Mouse (Mus musculus) kidney, embryonic 16.5 days (tissue): Measurements from ENCODE around the gene Maml3. TPM values are rescaled to one million over a fixed set of nuclear protein-coding genes. Genes with fewer than 3 reads are reported as not detected.
A peak's percentile ranks its signal among the peaks of the same experiment; 100 is the strongest.

ENCODE experiments used
- ATAC-seq: fragments of 200-750 bp; cut with Nextera tagmentation; 2 replicates; pipeline ENCODE4 v1.8.0; 2017; ENCODE audit warnings: moderate TSS enrichment; ENCODE audit not compliant: low FRiP score, low TSS enrichment
- H3K27ac ChIP-seq: fragments of 300-500 bp; sonication (generic); 2 replicates; pipeline ENCODE4 v1.5.1; 2014; ENCODE audit warnings: low read length
- H3K27me3 ChIP-seq: fragments of 300-500 bp; sonication (generic); 2 replicates; pipeline ENCODE4 v1.6.1; 2014; ENCODE audit warnings: low read length, control low read depth, mixed read lengths; ENCODE audit not compliant: insufficient read depth
- H3K36me3 ChIP-seq: fragments of 300-500 bp; sonication (generic); 2 replicates; pipeline ENCODE4 v1.6.1; 2014; ENCODE audit warnings: low read length, control low read depth, mixed read lengths; ENCODE audit not compliant: insufficient read depth
- H3K4me1 ChIP-seq: fragments of 300-500 bp; sonication (generic); 2 replicates; pipeline ENCODE4 v1.6.1; 2014; ENCODE audit warnings: low read length, control low read depth, mixed read lengths; ENCODE audit not compliant: insufficient read depth
- H3K4me2 ChIP-seq: fragments of 300-500 bp; sonication (generic); replicated peaks from 2 replicates; pipeline ENCODE4 v1.6.1; 2014; ENCODE audit warnings: low read depth, low read length
- H3K4me3 ChIP-seq: fragments of 300-500 bp; sonication (generic); 2 replicates; pipeline ENCODE4 v1.5.1; 2014; ENCODE audit warnings: mild to moderate bottlenecking, low read length
- H3K9ac ChIP-seq: fragments of 300-500 bp; sonication (generic); replicated peaks from 2 replicates; pipeline ENCODE4 v1.6.1; 2014; ENCODE audit warnings: low read length
- H3K9me3 ChIP-seq: fragments of 300-500 bp; sonication (generic); 2 replicates; pipeline ENCODE4 v1.6.1; 2016; ENCODE audit warnings: low read length, control low read depth
- WGBS: fragments of 180-500 bp; shearing (Covaris S2); extraction: QIAGEN DNeasy Blood & Tissue Kit; methylation state at CpG from one replicate; pipeline ENCODE4 v1.1.7; 2014; 5-methylcytosine and 5-hydroxymethylcytosine counted together
- polyA plus RNA-seq: library from polyadenylated mRNA; unstranded; fragments of >200 nt; fragmentation: Nextera tagmentation; extraction: Ambion mirVana; gene quantifications from 2 replicates; pipeline ENCODE4 v1.2.1, GENCODE M21; 2015

Maml3 gene
- polyA plus RNA-seq, 1 experiment from 2014 or later = 6.7 TPM

DNA sequence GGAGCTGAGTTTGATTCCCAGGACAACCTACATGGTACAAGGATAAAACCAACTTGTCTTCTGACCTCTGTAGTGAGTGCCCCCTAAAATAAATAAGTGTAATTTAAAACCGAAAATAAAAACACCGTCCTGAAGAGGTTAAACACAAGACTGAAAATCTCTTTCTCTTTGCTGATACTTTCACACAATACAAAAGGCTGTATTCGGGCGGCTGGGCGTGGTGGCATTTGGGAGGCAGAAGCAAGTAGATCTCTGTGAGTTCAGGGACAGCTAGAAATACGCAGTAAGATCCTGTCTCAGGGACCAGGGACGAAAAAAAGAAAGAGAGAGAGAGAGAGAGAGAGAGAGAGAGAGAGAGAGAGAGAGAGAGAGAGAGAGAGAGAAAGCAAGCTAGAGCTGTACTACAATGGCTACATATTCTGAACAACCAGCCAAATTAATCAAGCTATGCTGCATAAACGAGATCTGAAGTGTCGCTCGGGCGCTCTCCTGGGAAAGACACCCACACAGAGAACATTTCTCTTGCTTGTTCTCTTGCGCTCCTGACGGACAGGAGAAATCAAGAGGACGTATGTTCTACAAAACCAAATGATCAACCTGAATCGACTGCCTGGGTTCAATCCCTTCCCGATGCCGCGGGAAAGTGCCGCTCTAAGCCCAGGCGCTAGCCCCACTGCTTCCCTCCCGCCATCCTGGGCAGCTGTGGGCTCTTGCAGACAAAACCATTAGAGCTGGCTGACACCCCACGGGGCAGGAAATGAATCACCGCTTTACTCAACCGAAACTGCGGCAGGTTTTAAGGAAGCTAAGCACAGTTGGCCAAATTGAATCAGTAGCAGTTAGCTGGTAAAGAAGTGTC is 35.3 kb downstream of the Maml3 start:
- Histone ChIP-seq H3K4me1 (peaks cover 34% of the 10 kb centered on the region), H3K27ac (peak overlapping the region; percentile 74), H3K27me3 (no peaks in the 10 kb centered on the region), H3K36me3 (no peaks in the 10 kb centered on the region), H3K4me3 (peak overlapping the region; percentile 45), H3K9ac (peak overlapping the region; percentile 65), H3K9me3 (no peaks in the 10 kb centered on the region), H3K4me2 (peak overlapping the region; percentile 68)
- ATAC-seq = peak; percentile 87
- 11% methylated on average over 25 of the region's 25 CpGs for WGBS

DNA sequence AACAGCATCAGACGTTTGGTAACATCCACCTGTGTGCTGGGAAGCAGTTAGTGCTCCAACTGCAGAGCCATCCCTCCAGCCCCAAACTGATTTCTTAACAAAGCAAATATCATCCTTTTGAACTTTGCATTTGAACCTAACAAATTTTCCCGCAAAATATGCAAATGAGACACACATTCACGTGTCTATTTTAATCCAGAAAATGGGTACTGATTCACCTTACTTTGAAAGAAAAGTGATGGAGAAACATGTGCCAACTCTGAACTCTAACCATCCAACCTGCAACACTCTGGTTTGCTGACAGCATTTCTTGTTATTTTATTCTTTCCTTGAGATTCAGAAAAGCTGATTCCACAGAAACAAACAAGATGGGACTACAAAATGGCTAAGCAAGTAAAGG is 36.0 kb downstream of the Maml3 start:
- Histone ChIP-seq H3K4me3 (no peak overlapping the region), H3K9ac (no peak overlapping the region), H3K36me3 (no peaks in the 10 kb centered on the region), H3K4me1 (peaks cover 31% of the 10 kb centered on the region), H3K27me3 (no peaks in the 10 kb centered on the region), H3K9me3 (no peaks in the 10 kb centered on the region), H3K4me2 (0 out of 2 replicates have a peak overlapping the region, but pooled peaks have one; percentile 68), H3K27ac (no peak overlapping the region)
- ATAC-seq = no peak
- WGBS = 74% methylated on average over 3 of the region's 3 CpGs

DNA sequence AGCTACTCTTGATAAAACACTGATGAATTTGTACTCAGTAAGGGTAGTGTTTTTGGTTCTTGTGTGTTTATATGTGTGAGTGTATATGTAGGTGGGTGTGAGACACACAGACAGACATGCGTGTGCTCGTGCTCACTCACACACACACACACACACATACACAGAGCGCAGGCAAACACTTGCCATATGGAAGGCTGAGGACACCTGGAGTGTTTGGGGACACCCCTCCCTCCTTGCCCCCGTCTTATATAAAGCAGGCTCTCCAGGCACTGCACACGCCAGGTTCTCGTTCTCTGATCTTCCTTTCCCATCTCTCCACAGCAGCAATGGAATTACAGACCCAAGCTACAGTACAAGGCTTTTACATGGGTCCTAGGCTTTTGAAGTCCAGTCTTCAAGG is 37.7 kb downstream of the Maml3 start:
- H3K9ac ChIP-seq = no peak overlapping the region
- no peaks in the 10 kb centered on the region for H3K9me3 ChIP-seq
- no peak for ATAC-seq
- no peak overlapping the region for H3K4me3 ChIP-seq
- no peak overlapping the region for H3K27ac ChIP-seq
- H3K36me3 ChIP-seq = no peaks in the 10 kb centered on the region
- H3K4me2 ChIP-seq = no peak overlapping the region
- peaks cover 39% of the 10 kb centered on the region for H3K4me1 ChIP-seq
- WGBS = 89% methylated on average over 6 of the region's 6 CpGs
- no peaks in the 10 kb centered on the region for H3K27me3 ChIP-seq

DNA sequence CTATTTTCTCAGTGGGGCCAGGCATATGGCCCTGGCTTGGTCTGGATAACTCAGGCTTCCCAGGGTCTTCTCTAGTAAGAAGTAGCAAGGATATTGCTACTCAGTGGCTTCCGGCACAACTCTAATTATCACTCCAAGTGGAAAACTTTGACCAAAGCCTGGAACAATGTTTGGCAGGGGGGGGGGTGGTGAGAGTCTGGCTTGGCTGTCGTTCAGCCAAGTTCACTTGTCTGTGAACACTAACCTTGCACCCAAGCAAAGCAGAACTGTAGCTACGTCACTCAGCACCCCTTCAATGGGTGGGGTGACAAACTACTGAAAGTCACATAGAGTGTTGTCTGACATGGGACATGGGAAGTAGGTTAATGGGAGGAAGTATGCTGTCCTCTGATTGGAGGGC is 38.7 kb downstream of the Maml3 start:
- ATAC-seq = no peak
- Histone ChIP-seq H3K9me3 (no peaks in the 10 kb centered on the region), H3K9ac (no peak overlapping the region), H3K4me1 (peaks cover 32% of the 10 kb centered on the region), H3K4me3 (no peak overlapping the region), H3K27me3 (no peaks in the 10 kb centered on the region), H3K27ac (no peak overlapping the region), H3K36me3 (no peaks in the 10 kb centered on the region), H3K4me2 (no peak overlapping the region)
- 55% methylated on average over 3 of the region's 3 CpGs for WGBS

DNA sequence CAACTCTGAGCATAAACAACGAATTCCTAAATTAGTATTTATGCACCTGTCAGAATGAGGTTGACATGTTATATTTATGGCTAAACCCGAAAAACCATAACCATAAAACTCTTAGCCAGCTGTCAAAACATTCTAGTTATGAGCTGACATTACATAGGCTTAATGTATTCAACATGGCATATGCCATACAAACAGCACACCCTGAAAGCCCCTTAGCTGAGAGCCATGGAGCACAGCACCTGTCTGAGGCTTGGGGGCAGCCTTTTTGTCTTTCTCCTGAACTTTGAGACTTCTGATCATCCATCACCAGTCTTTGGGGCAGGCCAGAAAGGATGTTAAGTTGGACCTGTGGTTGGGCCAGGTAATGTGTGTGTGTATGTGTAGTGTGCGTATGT is 41.6 kb downstream of the Maml3 start:
- H3K27me3 ChIP-seq = no peaks in the 10 kb centered on the region
- H3K4me2 ChIP-seq = no peak overlapping the region
- no peak overlapping the region for H3K9ac ChIP-seq
- no peaks in the 10 kb centered on the region for H3K36me3 ChIP-seq
- no peaks in the 10 kb centered on the region for H3K9me3 ChIP-seq
- no peak for ATAC-seq
- WGBS = 65% methylated on average over 3 of the region's 3 CpGs
- no peak overlapping the region for H3K4me3 ChIP-seq
- H3K27ac ChIP-seq = no peak overlapping the region
- peaks cover 16% of the 10 kb centered on the region for H3K4me1 ChIP-seq

DNA sequence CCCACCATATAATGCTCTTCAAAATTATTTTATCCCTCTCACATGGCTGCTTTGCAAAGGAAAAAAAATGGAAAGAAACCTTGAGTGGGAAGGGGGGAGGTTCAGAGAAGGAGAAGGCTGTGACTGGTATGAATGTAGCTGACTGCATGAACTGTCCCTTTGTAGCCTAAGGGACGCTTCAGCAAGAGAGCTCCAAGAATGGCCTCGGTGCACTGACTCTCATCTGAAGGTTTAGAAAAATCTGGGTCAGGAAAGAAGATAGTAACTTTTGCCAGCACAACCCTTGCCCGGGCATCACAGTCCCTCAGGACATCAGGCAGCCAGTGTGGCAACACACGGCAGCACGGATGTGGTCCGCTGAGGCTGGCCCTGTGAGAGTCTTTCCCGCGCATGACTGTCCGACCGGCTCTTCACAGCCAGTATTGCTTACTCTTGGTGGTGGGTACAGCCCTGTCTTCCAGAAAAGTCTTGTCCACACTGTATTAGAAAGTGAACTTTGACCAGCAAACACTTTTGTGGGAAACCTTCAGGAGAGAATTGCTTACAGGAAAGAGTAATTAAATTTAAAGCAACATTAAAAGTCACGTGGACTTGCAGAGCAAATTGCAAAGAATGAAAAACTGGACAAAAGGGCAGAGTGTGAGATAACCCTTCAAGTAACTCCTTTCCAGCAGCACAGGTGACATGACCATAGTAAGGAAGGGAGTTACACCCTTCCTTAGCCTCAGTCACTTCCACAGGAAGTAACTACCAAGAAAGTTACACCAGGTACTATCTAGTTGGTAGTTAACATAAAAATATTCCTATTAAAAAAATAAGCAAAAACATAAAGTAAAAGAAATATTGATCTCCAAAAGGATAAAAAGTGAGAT is 42.3 kb downstream of the Maml3 start:
- 49% methylated on average over 11 of the region's 11 CpGs for WGBS
- ATAC-seq = no peak
- Histone ChIP-seq H3K9me3 (no peaks in the 10 kb centered on the region), H3K4me3 (no peak overlapping the region), H3K9ac (no peak overlapping the region), H3K36me3 (no peaks in the 10 kb centered on the region), H3K27me3 (no peaks in the 10 kb centered on the region), H3K4me2 (no peak overlapping the region), H3K27ac (no peak overlapping the region), H3K4me1 (peaks cover 16% of the 10 kb centered on the region)

DNA sequence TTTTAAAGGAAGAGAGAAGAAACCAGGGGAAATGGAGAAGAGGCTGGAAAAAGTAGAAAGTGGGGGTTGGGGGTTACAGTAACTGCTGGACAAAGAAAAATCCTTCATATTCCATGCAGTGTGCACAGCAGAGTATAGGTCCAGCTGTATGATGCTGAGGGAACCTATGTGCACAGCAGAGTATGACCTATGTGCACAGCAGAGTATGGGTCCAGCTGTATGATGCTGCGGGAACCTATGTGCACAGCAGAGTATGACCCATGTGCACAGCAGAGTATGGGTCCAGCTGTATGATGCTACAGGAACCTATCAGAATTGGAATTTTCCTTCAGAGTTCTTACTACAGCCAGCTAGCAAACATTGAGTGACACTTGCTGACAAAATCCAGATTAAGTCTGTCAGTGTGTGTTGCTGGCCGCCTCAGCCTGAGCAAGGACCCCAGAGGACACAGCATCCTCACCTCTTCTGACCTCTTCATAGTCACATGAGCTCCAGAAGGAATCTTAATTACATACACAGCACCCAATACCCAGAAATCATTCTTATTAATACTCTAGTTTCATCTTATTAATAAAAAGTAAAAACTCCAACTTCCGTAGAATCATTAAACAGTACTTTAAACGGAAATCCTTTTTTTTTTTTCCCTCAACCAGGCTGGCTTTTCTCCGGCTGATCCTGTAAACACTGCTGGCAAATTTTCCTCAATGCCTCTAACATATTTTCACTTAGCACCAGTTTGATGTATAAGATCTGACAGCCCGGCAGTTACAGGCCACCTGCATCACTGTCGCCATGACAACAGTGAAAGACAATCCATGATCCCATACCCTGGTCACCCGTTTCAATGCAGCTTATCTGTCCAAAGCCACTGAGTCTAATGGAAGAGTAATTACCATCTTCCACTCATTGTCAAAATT is 43.1 kb downstream of the Maml3 start:
- Histone ChIP-seq H3K4me1 (peaks cover 22% of the 10 kb centered on the region), H3K9me3 (no peaks in the 10 kb centered on the region), H3K27me3 (no peaks in the 10 kb centered on the region), H3K36me3 (no peaks in the 10 kb centered on the region), H3K9ac (no peak overlapping the region), H3K4me2 (no peak overlapping the region), H3K4me3 (no peak overlapping the region), H3K27ac (no peak overlapping the region)
- 46% methylated on average over 8 of the region's 8 CpGs for whole genome bisulfite sequencing
- ATAC-seq = no peak

DNA sequence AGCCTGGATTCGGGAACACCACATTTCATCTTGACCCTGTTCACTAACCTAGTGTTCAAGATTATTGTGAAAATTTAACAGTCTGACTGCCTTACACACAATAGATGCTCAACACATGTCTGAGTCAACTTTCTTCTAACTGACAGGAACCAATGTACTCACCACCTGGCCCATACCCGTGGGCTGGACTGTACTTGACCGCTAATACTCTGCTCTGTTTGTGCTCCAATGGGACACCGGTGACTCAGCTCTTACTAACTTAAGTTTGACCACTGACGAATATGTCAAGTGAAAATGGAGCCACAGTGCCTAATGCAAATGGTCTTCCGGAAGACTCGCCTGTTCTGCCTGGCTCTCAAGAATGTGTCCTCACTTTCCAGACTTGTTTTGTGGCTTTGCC is 44.0 kb downstream of the Maml3 start:
- no peak overlapping the region for H3K4me2 ChIP-seq
- H3K36me3 ChIP-seq = no peaks in the 10 kb centered on the region
- H3K27me3 ChIP-seq = no peaks in the 10 kb centered on the region
- no peak for ATAC-seq
- no peak overlapping the region for H3K9ac ChIP-seq
- no peak overlapping the region for H3K27ac ChIP-seq
- H3K4me3 ChIP-seq = no peak overlapping the region
- WGBS = 91% methylated on average over 7 of the region's 7 CpGs
- H3K4me1 ChIP-seq = peaks cover 27% of the 10 kb centered on the region
- no peaks in the 10 kb centered on the region for H3K9me3 ChIP-seq

DNA sequence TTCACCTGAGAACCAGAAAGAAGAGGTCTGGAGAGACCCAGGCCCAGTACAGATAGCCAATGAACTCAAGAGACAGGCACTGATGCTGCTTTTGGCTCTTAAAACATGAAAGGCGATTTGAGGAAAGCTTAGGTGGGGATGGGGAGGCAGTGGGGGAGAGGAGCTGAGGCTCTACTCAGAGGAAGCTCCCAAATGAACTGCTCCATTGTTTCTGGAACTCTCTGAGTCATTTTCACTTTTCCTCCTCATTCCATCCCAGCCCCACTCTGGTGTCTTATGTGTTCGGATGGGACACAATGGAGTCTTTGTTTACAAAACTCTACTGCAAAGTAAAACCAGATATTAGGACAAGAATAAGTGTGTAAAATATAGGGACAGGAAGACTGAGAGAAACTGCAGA is 53.1 kb downstream of the Maml3 start:
- Histone ChIP-seq H3K4me1 (peaks cover 16% of the 10 kb centered on the region), H3K9ac (no peak overlapping the region), H3K27me3 (no peaks in the 10 kb centered on the region), H3K4me2 (no peak overlapping the region), H3K9me3 (no peaks in the 10 kb centered on the region), H3K27ac (no peak overlapping the region), H3K4me3 (no peak overlapping the region), H3K36me3 (no peaks in the 10 kb centered on the region)
- WGBS = 81% methylated on average over 2 of the region's 2 CpGs
- no peak for ATAC-seq
